Mouse (Mus musculus): Measurements from ENCODE around the gene Gna13.

The Gna13 gene

DNA sequence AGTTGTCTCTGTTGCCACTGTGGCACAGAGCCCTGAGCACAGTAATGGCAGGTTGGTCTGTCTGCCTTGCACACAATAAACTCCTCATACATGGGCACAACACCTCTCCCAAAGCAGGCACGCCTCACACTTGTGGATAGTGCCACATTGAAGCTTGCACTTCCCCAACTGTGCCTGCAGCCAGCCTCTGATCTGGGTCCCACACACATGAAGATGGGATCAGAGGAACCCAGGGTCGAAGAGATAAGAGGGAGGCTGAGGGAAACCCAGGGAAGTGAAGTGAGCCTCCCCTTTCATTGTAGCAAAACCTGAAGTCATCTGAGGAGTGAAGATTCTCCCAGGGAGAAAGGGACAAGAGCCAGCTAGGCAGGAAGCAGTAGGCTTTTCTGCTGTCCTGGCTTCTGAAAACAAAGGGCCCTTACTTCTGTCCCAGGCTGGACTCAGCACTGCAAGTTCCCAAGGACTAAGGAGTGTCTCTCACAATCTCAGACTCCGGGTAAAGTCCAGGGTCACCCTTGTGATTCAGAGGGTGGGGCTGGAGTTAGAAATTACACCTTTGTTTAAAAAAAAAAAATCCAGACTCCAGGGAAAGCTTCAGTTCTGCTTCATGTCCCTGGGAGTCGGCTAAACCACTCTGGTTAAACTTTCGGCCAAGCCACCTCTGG lies 12.8 kb upstream of the Gna13 start:
- DNase-seq (ENCODE audit: low spot score in 2 of 2) = no peak

DNA sequence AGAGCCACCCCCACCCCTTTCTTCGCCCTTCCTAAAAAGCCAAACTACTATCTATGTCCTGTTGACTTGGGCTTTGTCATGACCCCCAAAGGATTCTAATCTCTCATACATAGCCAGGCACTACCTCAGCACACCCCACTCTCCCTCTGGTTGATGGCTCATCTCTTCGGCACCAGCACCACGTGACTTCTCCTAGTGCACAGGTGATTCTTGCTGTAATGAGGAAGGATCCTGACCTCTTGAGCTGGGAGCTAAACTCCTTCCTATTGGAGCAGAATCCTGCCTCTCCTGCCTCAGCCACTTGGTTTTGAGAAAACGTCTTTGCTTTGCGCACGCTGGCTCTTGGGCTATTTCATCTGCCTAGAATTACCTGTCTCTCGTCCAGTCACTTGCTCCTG lies 12.3 kb upstream of the Gna13 start:
- no peak for DNase-seq (ENCODE audit: low spot score in 2 of 2)

DNA sequence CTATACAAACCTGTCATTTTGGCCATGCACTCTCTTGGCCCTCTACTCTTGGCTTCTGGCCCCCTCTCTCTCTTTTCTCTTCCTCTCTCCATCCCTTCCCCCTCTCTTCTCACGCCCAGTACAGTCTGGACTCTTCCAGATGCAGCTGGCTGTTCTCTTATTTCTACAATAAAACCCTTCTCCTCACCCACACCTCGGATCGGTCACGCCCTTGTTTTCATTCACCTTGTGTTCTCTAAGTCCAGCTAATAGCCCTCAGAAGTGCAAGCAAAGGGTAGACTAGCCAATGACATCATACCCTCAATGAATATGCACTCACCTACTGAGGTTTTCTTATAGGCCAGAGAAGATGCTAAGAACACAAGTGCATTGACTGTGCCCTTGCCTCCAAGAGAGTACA lies 11.1 kb upstream of the Gna13 start:
- DNase-seq (ENCODE audit: low spot score in 2 of 2) = no peak

DNA sequence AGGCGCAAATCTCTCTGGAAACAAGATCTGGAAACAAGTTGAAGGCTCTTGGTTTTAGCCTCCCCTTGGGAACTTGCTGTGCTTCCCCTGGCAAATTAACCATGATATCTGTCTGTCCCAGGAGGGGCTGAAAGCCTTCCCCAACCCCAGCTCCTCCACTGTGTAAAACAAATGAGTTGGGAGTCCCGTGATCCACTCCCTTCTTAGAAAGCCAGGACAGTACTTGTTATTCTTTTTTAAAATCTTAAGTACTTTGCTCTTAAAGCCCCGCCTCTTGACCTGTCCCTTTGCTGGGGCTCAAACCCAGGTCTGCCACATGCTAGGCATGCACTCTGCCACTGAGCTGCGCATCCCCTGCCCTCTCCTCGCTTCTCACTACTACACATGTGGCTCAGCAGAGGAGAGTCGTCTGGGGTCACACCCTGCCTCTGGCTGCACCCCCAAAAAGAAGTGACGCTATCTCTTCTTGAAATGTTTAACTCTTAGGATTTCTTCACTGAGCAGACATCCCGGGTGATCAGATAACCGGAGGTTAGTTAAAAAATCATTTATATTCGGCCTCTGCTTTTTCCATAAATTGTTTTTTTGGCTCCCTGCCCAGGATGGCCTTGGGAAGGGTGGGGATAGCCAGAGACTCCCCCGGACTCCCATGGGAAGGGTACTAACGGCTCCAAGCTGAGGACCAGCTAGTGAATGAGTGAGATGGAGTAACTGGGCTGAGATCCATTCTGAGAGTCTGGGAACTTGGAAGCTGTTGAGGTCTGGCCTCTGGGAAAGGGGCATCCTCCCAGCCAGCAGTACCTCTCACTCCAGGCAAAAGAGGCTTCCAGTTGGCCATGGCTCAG lies 9.0 kb upstream of the Gna13 start:
- DNase-seq (ENCODE audit: low spot score in 2 of 2) = no peak

- no peak for DNase-seq (ENCODE audit: low spot score in 2 of 2)
Measured at GRCm38 (mm10) chr11:109354236-109354613, 8.4 kb upstream of the Gna13 start.

GRCm38 (mm10) chr11:109355771-109356388 lies 6.8 kb upstream of the Gna13 start:
- peak; percentile 55 to 59 for DNase-seq (ENCODE audit: low spot score in 2 of 2)

GRCm38 (mm10) chr11:109357171-109357570 lies 5.5 kb upstream of the Gna13 start:
- no peak for DNase-seq (ENCODE audit: low spot score in 2 of 2)

DNA sequence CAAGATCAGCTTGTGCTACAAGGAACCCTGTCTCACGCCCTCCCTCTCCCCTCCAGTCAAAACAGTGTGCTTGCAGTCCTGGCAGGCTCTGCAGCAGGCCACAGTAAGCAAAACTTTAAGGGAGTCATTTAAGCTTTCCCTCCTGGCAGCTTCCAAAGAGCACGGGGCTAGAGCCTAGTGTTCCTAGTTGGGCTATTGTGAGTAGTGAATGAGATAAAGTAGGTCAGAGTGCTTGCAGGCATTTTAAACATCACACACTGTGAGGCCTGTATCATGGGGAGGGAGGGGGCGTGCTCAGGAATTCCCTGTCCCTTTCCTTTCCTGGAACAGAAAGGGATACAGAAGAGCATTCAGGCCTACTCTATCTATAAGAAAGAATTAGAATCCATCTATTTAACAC lies 4.1 kb upstream of the Gna13 start:
- no peak for DNase-seq (ENCODE audit: low spot score in 2 of 2)

DNA sequence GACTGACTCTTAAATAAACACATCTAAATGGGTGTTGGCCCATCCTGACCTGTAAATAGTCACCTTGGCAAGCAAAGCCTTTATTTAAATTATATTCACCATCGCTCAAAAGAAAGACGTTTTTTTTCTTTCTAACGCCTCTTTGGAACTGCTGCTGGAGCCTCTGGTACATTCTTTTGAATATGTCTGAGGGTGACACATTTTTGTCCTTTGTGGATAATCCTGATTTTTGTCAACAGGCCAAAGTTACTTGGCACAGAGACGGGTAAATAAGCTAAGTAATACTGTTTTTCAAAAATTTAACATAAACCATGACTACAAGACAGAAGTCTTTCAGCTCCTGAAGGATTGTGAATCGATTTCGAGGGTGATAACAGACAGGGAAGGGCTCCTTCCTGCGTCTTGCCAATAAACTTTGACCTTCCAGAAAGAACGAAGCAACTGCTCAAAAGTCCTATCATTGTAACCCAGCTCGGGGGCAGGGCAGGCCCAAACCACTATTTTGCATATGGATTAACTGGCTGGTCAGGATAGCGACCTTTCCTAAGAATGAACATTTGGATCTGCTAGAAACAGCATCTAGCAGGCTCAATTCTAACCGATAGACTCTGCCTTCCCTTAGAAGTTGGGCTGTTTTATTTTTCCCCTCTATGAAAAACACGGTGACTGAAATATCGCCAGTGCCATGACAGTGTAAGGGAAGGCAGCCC lies 3.4 kb upstream of the Gna13 start:
- DNase-seq (ENCODE audit: low spot score in 2 of 2) = no peak

DNA sequence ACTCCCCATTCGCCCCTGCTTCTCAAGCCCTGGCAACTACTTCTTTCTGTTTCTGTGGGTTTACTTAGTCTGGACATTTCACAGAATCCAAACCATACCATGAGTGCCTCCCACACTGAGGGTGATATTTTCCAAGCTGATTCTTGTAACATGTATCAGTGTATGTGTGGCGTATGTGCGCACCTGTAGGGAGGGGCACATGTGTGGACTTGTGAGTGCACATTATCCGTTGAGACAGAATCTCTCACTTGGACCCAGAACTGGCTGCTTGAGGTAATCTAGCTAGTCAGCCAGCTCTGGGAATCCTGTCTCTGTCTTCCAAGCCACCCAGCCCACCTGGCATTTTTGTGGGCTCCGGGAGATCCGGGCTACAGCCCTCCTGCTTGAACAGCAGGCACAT lies 2.5 kb upstream of the Gna13 start:
- DNase-seq (ENCODE audit: low spot score in 2 of 2) = no peak

- DNase-seq (ENCODE audit: low spot score in 2 of 2) = no peak
Measured at GRCm38 (mm10) chr11:109360581-109361040, 2.0 kb upstream of the Gna13 start.

DNA sequence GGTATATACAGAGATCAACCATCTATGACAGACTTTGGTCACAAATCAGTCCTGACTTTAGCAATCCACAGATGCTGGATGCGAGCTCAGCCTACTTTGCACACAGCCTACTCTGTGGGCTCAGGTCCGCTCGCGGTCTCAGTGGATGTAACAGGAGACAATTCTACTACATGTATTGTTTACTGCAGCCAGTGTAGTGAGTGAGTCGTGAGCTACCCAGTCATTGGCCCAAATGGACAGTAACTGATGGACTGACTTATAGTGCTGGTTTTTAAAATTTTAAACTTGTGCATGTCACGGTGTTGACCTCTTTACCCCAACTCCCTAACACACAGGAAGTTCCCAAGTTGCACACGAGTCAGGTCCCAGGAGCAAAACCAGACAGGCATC lies 1.4 kb upstream of the Gna13 start:
- no peak for DNase-seq (ENCODE audit: low spot score in 2 of 2)

GRCm38 (mm10) chr11:109361631-109362462 lies 784 bp upstream of the Gna13 start:
- DNase-seq (ENCODE audit: low spot score in 2 of 2) = peak; percentile 53 to 68

DNA sequence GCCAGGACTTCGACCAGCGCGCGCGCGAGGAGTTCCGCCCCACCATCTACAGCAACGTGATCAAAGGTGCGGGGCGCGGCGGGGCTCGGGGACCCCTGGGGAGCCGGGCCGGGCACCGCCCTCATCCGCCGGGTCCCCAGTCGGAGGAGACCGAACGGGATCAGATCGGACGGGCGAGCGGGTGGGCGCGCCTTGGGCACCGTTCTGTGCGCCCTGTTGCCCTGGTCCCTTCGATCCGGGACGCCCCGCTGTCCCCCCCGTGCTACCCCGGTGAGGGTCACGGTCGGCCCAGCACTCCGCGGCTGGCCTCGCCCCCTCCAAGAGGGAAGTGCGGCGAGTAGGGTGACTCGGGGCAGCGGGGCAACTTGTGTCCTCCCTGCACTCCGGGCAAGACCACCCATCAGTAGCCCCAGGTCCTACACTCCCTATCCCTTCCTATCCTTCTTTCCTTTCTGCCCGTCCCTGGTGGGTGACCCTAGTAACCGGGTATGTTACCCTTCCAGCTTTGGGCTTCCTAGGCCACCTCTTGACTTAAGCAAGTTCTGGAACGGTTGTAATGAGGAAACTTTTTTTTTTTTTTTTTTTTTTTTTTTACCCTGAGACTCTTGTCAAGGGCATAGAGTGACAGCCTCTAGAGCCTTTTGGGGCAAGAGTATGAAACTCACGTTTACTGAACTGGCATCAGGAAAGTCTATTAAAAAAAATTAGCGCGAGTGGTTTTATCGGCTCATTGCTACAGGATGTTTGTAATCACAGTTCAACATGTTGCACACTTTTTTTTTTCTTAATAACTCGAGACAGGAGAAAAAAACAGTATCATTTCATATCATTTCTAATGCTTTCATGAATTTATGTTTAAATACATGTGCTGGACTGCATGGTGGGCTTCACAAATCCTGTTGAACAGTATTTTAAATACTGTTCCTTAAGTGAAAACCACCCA lies 831 bp downstream of the Gna13 start:
- DNase-seq (ENCODE audit: low spot score in 2 of 2) = peak; percentile 51 to 71

- DNase-seq (ENCODE audit: low spot score in 2 of 2) = no peak
Measured at GRCm38 (mm10) chr11:109364337-109364736, 1.7 kb downstream of the Gna13 start.

- no peak for DNase-seq (ENCODE audit: low spot score in 2 of 2)
Measured at GRCm38 (mm10) chr11:109364881-109365280, 2.2 kb downstream of the Gna13 start.

- no peak for DNase-seq (ENCODE audit: low spot score in 2 of 2)
Measured at GRCm38 (mm10) chr11:109365818-109366217, 3.2 kb downstream of the Gna13 start.

DNA sequence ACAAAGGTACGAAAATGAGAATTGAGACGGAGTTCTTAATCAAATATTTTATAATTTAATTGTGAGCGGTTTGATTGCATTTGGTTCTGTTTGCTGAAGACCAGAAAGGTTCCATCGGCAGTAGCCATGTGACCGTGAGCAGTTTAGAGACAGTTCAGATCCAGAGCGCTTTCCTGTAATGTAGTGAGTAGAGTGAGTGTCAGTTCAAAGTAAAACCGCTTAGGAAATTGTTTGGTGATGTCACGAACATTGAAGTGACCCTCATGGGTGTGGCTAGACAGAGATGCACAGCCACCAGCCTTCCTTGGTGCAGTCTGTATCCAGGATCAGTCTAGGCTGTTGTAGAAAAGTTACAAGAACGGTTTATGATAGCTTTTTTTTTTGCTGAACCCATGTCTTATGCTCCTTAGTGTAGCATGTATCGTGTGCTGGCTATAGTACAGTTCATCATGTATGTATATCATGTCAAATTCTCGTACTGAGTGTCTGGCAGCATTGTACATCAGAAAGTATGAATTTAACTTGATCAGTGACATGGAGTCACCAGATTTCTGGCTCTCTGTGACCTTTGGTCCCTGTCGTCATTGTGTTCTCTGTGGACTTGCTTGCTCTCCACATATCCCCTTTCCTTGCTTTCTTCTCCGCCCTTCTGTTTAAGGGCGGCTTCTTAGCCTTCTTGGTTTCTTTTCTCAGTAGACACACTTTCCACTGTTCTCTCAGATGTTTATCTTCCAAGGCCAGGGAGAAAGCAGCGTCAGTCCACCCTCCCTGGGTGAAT lies 4.4 kb downstream of the Gna13 start:
- no peak for DNase-seq (ENCODE audit: low spot score in 2 of 2)

- DNase-seq (ENCODE audit: low spot score in 2 of 2) = peak in 1 of 2 experiments; percentile 52
Measured at GRCm38 (mm10) chr11:109369026-109369637, 6.5 kb downstream of the Gna13 start.

Measured in heart, adult 9 months (tissue).